ENCODE assay signal across 26 mouse cellular contexts in the genomic region with DNA sequence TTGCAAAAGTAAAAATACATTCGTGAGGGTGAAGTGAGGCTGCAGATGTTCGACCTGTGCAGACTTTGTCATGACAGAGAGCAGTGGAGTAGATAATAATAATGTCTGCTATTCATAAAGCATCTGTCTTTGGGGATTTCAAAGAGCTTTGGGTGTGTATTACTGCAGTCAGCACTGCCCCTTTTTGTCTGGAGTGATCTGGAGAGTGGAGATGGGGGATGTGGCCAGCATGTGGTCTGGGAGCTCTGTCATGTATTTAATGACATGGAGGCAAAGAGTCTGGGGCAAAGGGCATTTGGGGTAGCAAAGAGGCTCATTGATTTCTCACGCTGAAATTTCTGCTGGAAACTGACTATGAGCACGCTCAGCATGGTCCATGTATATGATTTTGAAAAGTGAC.
DNase-seq lines count a peak whose midpoint lies in the region; ATAC-seq and TF ChIP-seq lines count a peak whose summit lies in the region.
"Had no signal": no experiment of that assay in that cellular context is flagged by ENCODE, and none has a peak within 500 bp of the region (broad histone marks: within the 10 kb centered on the region; RNA-seq: fewer than 3 reads in every experiment).

No protein-coding gene starts in this region.

- no peak overlapping the region for H3K9ac ChIP-seq in forebrain, embryonic 11.5 days (ENCODE audit: low read length)
- H3K9ac ChIP-seq in forebrain, postnatal 0 days = no peak overlapping the region
- no peak overlapping the region for H3K9ac ChIP-seq in midbrain, embryonic 16.5 days (ENCODE audit: low read depth, low read length)
- H3K9ac ChIP-seq: embryonic facial prominence, embryonic 13.5 days had no signal

- peaks cover 7% of the 10 kb centered on the region; the same call in 1 of the 2 replicates for H3K4me1 ChIP-seq in forebrain, embryonic 11.5 days (replicated peaks; ENCODE audit: control insufficient read depth, insufficient read depth, low read length)
- no peaks in the 10 kb centered on the region for H3K4me1 ChIP-seq in forebrain, postnatal 0 days (ENCODE audit: insufficient read depth)
- peaks cover 36% of the 10 kb centered on the region for H3K4me1 ChIP-seq in midbrain, embryonic 10.5 days
- H3K4me1 ChIP-seq in midbrain, embryonic 16.5 days (ENCODE audit: control insufficient read depth, insufficient read depth, low read length) = peaks cover 3% of the 10 kb centered on the region; the same call in 1 of the 2 replicates

- no peaks in the 10 kb centered on the region for H3K9me3 ChIP-seq in forebrain, embryonic 11.5 days (ENCODE audit: control insufficient read depth, low read length)
- H3K9me3 ChIP-seq in forebrain, postnatal 0 days (ENCODE audit: low read length) = no peaks in the 10 kb centered on the region
- no peaks in the 10 kb centered on the region for H3K9me3 ChIP-seq in midbrain, embryonic 10.5 days (replicated peaks)
- no peaks in the 10 kb centered on the region for H3K9me3 ChIP-seq in midbrain, embryonic 16.5 days (replicated peaks; ENCODE audit: control insufficient read depth, low read length, poor library complexity, severe bottlenecking)
- H3K9me3 ChIP-seq: embryonic facial prominence, embryonic 13.5 days had no signal

- H3K27me3 ChIP-seq in forebrain, embryonic 11.5 days (ENCODE audit: control insufficient read depth, insufficient read depth, low read length) = no peaks in the 10 kb centered on the region
- H3K27me3 ChIP-seq in forebrain, postnatal 0 days (ENCODE audit: insufficient read depth, low read length) = no peaks in the 10 kb centered on the region
- H3K27me3 ChIP-seq in midbrain, embryonic 10.5 days (ENCODE audit: low read depth, poor library complexity, severe bottlenecking) = no peaks in the 10 kb centered on the region
- no peaks in the 10 kb centered on the region for H3K27me3 ChIP-seq in midbrain, embryonic 16.5 days (ENCODE audit: control insufficient read depth, insufficient read depth, low read depth, low read length)
- H3K27me3 ChIP-seq: embryonic facial prominence, embryonic 13.5 days had no signal

- no peak for TF ChIP-seq CTCF in forebrain, postnatal 0 days (IDR thresholded peaks at IDR 0.05; ENCODE audit: low read depth)

- no peak overlapping the region for H3K4me2 ChIP-seq in forebrain, embryonic 11.5 days (ENCODE audit: low read depth, low read length, severe bottlenecking)
- H3K4me2 ChIP-seq in forebrain, postnatal 0 days (ENCODE audit: low read depth) = no peak overlapping the region
- no peak overlapping the region for H3K4me2 ChIP-seq in midbrain, embryonic 16.5 days (ENCODE audit: low read length)
- H3K4me2 ChIP-seq: embryonic facial prominence, embryonic 13.5 days had no signal

- DNase-seq in forebrain, embryonic 11.5 days (ENCODE audit: low spot score) = no peak
- no peak for DNase-seq in forebrain, postnatal 0 days
- DNase-seq in midbrain, embryonic 10.5 days (ENCODE audit: low spot score) = no peak
- peak; percentile 14 for DNase-seq in embryo, embryonic 11.5 days (ENCODE audit: low read depth, low spot score)
- peak; percentile 23 for DNase-seq in retina, postnatal 1 day
- DNase-seq in spleen, postnatal 14 days (ENCODE audit: low spot score in 2 of 2) = no peak
- DNase-seq: adrenal gland, postnatal 14 days; cerebellum, adult 11-12 months; cerebellum, postnatal 14 days; gastrocnemius, postnatal 14 days; heart, adult 18-20 months; heart, postnatal 36 days; kidney, adult 2 months; kidney, postnatal 14 days; left cerebral cortex, postnatal 4 days; lung, adult 18-20 months; lung, postnatal 14 days; right cerebral cortex, adult 18-20 months; thymus, postnatal 14 days had no signal

- WGBS in forebrain, embryonic 11.5 days = 30% methylated on average over 4 of the region's 4 CpGs
- 31% methylated on average over 4 of the region's 4 CpGs for WGBS in forebrain, postnatal 0 days
- WGBS in midbrain, embryonic 10.5 days = 39% methylated on average over 4 of the region's 4 CpGs
- 20% methylated on average over 4 of the region's 4 CpGs for WGBS in midbrain, embryonic 16.5 days

- ATAC-seq in forebrain, embryonic 11.5 days (replicated peaks; ENCODE audit: low FRiP score) = 0 out of 2 replicates have a peak, but pooled peaks have one; percentile 37
- ATAC-seq in forebrain, postnatal 0 days = no peak
- ATAC-seq in midbrain, embryonic 16.5 days = no peak
- ATAC-seq: activated CD4-positive, CD25-positive, alpha-beta regulatory T cell, adult 4 months; CD4-positive, CD25-positive, alpha-beta regulatory T cell, adult 4 months; inflammation-experienced regulatory T-cells, adult 6 months had no signal

- H3K27ac ChIP-seq in forebrain, embryonic 11.5 days (ENCODE audit: low read depth, low read length) = no peak overlapping the region
- no peak overlapping the region for H3K27ac ChIP-seq in forebrain, postnatal 0 days (ENCODE audit: low read depth, low read length)
- peak overlapping the region; percentile 14; the same call in 1 of the 2 replicates for H3K27ac ChIP-seq in midbrain, embryonic 10.5 days (replicated peaks)
- no peak overlapping the region for H3K27ac ChIP-seq in midbrain, embryonic 16.5 days (ENCODE audit: low read length)
- H3K27ac ChIP-seq: embryonic facial prominence, embryonic 13.5 days; left cerebral cortex, adult 2 months had no signal

- H3K36me3 ChIP-seq in forebrain, embryonic 11.5 days (ENCODE audit: control insufficient read depth, insufficient read depth, low read length) = no peaks in the 10 kb centered on the region
- H3K36me3 ChIP-seq in forebrain, postnatal 0 days (ENCODE audit: insufficient read depth) = no peaks in the 10 kb centered on the region
- H3K36me3 ChIP-seq in midbrain, embryonic 10.5 days = no peaks in the 10 kb centered on the region
- H3K36me3 ChIP-seq in midbrain, embryonic 16.5 days (ENCODE audit: control insufficient read depth, insufficient read depth, low read length) = no peaks in the 10 kb centered on the region
- H3K36me3 ChIP-seq: embryonic facial prominence, embryonic 13.5 days had no signal

- H3K4me3 ChIP-seq in forebrain, embryonic 11.5 days (ENCODE audit: low read depth, low read length) = no peak overlapping the region
- no peak overlapping the region for H3K4me3 ChIP-seq in forebrain, postnatal 0 days (ENCODE audit: low read depth, low read length)
- H3K4me3 ChIP-seq in midbrain, embryonic 10.5 days = no peak overlapping the region
- no peak overlapping the region for H3K4me3 ChIP-seq in midbrain, embryonic 16.5 days (ENCODE audit: low read depth, low read length)
- H3K4me3 ChIP-seq: embryonic facial prominence, embryonic 13.5 days; left cerebral cortex, adult 2 months; myocyte had no signal

Comparison
In these comparisons a context has a peak if more than half of its experiments do, and no peak if none do; other contexts are left out.
1. DNase-seq: peak in embryo, embryonic 11.5 days (single experiment) and retina, postnatal 1 day (single experiment); none in forebrain, embryonic 11.5 days (single experiment), forebrain, postnatal 0 days (single experiment), midbrain, embryonic 10.5 days (single experiment) and spleen, postnatal 14 days (0 of 2).